Mouse (Mus musculus) A20 (cell line): ENCODE measurements around the gene Clcn1.
A peak's percentile ranks its signal among the peaks of the same experiment; 100 is the strongest.

Experiments used
- DNase-seq: peaks from one replicate; pipeline ENCODE4 v3.0.0-alpha.2; 2011; ENCODE audit warnings: low read depth, low spot score

Gene Clcn1

DNA sequence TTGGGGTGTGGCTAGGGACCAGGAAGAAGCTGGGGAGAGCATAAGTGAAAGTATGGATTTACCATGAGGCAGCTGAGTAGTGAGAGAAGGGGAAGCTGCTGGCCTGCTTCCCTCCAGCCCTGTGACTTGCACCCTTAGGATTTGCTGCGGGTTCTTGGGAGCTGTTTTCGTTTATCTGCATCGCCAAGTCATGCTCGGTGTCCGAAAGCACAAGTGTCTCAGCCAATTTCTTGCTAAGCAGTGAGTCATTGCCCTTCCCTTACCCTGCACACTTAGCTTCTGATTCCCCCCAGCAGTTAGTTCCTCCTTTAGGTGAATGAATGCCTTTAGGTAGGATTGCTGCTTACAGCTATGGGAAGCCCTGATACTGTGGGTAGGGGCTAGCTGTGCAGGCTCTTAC, 12.9 kb downstream of the Clcn1 start:
- no peak for DNase-seq

DNA sequence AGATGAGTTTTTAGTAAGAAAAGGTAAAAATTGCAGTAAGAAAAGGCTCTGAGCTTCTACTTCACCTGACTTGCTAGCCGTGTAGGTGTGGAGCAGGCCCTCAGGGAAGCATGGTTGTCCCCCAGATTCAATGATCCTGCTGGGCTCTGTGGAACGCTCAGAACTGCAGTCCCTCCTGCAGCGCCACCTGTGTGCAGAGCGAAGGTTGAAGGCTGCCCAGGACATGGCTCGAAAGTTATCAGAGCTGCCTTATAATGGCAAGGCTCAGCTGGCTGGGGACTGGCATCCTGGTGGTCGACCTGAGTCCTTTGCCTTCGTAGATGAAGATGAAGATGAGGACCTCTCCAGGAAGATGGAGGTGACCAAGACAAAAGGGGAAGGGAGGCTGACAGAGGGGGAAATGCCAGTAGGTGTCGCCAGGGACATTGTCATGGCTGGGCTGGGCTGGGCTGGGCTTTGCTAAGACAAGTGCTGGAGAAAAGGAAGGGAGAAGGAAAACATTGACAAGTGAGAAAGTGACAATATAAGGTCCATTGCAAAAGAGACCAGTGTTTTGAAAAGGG, 23.4 kb downstream of the Clcn1 start:
- no peak for DNase-seq

DNA sequence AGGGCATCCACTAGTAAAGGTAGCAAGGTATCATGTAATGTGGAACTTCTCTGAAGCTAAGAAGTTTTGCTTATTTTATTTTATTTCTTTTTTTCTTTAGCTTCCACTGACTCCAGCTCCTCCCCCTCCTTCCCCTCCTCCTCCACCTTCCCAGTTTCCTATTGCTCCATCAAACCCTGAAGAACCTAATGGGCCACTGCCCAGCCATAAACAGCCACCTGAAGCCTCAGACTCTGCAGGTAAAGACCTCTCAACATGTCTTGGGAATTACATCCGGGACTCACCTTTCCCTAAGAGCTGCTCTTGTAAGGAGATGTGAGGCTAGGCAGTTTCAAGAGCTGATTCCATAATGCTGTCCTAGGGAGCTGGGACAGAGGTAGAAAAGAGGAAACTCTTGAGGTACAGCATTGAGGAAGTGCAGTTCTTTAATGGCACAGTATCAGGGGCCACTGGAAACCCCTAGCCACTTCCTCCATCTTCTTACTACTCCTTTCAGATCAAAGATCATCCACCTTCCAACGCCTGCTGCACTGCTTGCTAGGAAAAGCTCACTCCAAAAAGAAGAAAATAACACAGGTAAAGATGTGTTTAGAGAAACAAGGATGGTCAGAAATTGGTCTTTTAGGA, 24.1 kb downstream of the Clcn1 start:
- DNase-seq: peak; percentile 12

DNA sequence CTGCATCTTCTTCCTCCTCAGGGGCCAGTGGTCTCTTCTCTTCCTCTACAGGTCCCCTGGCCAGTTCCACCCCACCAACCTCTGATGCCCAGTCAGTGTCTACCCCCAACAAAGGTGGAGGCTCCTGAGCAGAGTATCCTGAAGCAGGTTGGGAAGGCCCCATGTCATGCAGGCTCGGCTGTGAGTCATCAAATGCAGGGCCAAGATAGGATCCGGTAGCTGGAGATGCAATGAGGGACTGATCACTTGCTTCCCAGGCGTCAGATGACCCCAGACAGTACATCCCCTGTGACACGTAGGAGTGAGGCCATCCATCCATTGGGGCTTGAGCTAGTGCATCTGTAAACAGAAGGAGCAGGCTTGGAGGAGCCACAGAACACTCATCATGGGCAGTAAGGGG, 31.8 kb downstream of the Clcn1 start:
- no peak for DNase-seq

DNA sequence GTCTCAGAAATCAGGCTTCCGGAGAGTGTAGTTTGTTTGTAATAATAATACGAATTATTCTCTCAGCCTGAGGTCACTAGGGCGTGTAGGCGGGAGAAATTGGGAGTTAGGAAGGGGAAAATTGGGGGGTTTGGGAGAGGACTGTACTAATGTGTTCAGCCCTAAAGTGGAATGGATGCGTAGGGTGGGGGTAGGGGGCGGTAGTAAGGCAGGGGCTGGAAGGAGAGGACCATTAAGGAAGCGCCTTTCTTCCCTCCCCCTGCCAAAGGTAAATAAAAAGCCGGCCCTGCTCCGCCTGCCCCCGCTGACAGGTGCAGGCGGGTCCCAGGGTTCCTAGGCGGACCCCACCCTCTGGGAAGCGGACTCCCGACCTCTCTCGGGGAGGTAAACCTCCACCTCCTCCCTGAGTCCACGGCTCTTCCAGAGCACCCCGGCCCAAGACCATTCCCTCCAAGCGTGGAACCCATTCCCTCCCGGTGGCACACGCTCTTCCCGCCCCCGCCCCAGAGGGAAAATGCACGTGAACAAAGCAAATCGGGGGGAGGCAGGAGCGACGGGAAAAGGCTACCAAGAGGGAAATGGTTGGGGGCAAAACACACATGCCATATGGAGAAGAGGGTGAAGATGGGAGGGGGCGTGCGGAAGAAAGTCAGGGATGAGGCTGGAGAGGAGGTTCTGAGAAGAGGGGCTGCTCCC, 37.0 kb downstream of the Clcn1 start:
- DNase-seq: no peak

DNA sequence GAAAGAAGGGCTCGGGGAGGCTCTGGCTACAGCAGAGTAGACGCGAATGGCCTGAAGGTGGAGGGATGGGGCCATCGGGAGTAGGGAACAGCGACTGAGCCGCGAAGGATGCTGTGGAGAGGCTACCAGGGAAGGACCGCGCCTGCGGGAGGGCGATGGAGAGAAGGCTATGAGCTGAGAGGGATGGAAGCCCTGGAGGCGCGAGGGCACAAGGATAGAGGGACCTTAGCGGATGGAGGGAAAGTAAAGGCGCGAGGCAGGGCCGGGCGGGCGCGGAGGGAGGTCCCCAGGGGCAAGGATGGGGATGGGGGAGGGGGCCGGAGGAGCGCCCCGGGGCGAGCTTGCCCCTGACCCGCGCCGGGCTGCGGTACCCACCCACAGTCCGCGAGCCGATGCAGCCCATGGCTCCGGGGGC, 37.6 kb downstream of the Clcn1 start:
- no peak for DNase-seq

DNA sequence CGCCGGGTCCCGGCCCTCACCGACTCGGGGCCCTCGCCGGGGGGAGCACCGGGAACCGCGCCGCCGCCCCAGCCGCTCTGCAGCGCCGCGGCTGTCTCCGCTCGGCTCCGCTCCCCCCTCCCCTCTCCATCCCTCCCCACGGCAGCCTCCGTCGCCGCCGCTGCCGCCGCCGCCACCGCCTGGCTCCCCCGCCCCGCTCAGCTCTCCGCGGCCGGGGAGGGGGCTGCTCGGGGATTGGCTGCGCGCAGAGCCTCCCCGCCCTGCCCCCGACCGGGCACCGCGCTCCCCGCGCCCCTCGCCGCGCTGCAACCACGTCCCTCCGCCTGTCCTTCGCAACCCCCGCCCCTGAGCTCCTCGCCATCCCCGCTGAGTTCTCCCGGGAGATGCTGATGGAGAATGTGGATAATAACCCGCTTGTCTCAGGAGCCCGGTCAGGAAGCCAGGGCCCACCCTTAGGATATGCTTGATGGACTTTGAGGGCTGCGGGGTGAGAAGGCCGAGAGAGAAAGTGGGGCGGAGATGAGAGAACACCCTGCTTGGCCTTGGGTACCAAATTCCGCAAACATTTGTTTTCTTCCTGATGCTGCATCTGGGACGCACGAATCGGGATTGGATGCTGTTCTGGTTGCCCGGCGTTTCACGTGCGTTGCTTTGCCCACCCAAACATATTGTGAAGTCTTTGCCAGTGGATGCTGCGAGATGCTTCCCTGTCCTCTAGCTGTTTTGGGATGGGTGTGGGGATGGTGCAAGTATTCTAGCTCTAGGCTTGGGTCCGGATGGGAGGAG, 38.2 kb downstream of the Clcn1 start, which contains the start of gene Fam131b:
Fam131b (minus strand) TSS at position 162 of the 786 bp plus-strand sequence.
- DNase-seq: no peak

DNA sequence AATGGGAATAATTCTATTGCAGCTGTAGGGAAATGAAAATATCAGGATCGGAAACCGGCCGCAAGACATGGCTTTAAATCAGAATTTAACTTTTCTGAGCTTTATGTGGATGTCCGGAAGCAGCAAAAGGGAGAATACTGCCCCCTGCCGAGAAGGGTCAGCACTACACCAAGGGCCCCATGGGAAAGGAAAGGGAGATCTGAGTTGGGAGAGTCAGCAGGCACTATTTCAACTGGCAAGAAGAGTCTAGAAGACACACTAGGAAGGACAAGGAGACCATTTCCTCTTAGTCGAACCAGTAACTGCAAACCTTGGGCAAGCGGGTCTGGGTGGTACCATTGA, 38.8 kb downstream of the Clcn1 start:
- peak; percentile 76 for DNase-seq

DNA sequence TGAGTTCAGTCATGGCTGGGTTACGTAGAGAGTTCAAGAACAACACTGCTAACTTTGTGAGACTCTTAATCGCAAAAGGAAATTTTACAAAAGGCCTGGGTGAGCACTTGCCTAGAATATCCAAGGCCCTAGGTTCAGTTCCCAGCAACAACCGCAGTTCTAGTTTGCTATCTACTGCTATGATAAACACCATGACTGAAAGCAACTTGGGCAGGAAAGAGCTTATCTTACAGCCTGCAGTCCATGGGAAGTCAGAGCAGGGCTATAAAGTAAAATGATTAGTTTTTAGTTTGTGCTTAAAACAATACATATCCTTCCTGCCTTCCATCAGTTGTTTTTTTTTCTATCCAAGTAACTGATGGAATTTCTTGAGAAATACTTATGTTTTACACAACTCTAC, 40.0 kb downstream of the Clcn1 start:
- no peak for DNase-seq

DNA sequence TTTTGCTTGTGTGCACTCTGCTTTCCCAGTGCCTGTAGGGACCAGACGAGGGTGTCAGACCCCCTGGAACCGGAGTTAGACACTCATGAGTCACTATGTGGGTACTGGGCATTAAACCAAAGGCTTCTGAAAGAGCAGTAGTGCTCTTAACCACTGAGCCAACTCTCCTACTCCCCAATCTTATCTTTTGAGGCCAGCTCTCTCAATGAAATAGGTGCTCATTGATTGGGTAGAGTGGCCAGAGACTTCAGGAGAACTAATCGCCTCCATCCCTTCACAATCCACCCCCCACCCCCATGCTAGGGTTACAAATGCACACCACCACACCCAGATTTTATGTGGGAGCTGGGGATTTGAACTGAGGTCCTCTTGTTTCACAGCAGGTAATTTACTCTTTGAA, 42.3 kb downstream of the Clcn1 start:
- DNase-seq: no peak

DNA sequence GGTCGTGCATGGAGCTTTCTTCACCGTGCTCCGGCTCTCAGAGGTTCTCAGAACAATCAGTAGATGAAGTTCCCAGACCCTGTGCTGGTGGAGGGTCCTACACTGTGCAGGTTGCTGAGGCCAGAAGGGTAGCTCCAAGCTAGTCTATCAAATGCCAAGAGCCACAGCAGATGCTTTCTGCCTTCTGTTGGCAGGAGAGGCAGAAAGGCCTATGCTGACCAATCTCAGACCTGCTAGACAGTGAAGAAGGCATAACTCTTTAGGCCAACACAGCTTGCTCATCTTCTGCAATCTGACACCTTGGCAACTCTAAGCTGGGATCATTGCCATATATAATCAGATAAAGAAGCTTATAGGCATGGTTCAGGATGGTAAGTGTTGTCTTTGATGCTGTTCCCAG, 43.7 kb downstream of the Clcn1 start:
- DNase-seq: no peak

DNA sequence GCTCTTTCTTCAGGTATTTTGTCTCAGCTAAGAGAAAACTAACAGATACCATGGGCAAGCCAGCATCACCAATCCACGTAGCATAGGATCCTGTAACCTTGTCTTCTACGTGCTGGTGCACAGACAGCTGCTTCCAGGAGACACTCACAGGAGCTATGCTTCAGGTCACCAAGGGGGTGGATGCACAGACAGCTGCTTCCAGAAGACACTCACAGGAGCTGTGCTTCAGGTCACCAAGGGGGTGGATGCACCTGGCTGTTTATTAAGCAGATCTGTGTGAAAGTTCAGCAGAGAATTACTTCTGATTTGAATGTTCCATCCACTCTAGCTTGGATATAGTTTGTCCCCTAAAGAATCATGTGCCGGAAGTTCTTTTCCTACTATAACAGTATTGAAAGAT, 44.5 kb downstream of the Clcn1 start:
- DNase-seq: no peak

DNA sequence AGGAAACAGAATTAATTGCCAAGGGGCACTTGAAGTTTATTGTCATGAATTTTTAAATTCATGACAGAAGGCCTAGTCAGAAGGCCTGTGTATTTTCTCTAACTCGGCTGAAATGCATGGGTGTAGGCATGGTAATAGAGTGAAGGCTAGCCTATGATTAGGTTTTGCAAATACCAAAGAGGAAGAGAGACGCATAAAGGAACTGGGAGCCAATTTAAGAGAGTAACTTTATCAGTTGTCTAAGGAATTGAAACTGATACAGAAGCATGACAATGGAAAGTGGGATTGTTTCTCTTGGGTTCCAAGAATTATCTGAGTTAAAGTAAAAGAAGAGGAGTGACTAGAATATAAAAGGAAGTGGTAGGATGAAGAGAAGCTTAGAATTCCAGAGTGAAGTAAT, 52.7 kb downstream of the Clcn1 start:
- DNase-seq: no peak

DNA sequence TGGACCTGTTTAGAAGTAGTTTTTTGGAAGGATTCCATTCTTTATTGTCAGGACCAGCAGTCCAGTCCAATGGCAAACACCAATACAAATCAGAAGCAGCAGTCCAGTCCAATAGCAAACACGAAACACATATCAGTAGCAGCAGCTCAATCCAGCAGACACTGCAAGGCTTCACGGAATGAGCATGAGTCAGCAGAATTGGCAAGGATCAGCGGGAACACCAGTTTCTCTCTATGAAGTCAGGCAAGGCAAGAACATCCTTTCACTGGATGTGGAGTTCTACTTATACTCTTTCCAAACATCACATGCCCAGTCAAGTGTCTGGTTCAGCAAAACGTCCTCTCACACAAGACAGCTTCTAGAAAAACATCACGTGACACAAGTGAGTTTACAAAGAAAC, 53.5 kb downstream of the Clcn1 start:
- DNase-seq: no peak

DNA sequence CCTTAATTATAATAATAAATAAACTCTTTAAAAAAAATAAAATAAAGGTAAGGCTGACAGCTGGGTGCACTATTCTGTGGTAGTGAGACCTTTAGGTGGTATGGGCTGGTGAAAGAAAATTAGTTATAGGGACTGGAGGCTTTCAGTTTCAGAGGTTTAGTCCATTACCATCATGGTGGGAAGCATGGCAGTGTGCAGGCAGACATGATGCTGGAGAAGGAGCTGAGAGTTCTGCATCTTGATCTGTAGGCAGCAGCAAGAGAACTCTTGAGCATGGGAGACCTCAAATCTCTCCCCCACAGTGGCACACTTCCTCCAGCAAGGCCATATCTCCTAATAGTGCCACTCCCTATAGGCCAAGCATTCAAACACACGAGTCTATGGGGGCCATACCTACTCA, 55.7 kb downstream of the Clcn1 start:
- DNase-seq: no peak

DNA sequence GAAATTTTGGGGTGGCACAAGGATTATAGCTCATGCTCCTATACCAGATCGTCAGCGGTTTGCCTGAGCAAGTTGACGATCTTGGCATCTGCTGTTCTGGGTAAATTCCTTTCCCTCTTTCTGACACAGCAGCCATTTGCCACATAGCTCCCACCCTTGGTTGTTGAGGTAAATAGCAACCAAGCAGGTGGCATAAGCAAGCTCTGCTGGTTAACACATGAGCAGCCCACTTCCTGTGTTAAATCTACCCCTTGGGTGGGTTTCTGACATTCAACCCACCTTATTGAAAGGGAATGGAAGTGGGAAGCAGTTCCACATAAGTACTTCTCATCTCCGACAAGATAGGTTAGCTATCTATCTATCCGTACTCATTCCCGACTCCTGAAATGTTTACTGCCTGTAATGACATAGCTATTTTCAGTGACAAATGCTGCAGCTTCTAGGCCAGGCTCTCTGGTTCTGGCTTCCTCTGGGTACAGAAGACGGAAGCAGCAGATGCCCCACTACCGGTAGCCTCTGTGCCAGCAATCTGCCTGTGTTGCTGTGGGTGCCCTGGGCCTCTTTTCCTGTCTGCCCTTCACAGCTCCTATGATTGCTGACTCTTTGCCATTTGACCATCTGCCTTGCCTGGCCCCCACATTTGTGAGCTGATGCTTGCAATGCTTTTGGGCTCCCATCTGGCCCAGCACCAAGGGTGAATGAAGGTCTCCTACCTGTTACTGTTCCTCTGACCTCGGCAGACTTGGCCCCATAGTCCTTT, 57.1 kb downstream of the Clcn1 start:
- DNase-seq: no peak

DNA sequence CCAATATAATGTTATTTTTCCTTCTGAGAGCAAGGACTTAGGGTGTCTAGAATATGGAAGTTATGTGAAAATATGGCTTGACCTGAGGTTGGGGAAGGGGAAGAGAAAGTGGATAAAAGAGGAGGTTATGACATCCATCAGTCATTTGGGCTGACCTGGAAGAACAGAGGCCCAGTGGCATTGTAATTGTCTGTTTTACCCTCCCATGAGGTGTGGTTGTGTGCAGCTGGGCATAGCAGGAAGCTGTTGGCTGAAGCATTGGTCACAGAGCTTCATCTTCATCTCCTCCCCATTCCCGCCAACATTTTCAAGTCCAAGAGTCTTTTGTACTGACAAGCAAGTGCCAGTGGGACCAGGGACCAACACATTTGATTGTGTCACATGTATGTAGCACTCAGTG, 57.8 kb downstream of the Clcn1 start:
- DNase-seq: peak; percentile 38

DNA sequence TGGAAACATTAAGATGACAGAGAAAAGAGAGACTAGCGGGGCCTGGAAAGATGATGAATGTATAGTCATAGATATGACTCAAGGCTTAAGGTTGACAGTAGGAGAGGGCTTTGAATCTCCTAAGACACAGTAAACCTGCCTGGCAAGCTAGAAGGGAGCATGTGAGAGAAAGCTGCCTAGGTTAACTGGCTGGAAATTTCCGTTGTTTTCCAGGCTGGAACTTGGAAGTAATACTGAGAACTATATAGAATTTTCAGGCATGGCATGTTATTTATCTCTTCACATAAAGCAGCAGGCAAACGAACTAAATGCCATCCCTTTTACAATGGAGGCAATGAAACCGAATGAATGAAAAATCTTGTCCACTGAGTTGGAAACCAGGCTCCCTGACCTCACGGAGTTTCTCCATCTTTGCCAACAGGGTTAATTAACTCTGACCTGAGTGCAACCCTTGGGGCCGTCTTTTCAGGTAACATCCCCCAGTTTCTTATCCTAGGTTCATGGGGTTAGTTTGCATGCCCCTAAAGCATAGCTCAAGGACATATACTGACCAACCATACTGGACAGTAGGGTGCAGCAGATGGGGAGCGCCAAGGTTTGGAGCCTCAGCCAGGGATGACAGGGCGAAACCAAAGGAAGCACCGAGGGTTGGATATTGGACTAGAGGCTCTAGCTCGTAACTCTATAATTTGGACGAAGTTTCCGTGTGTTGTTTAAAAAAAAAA, 62.0 kb downstream of the Clcn1 start:
- no peak for DNase-seq

DNA sequence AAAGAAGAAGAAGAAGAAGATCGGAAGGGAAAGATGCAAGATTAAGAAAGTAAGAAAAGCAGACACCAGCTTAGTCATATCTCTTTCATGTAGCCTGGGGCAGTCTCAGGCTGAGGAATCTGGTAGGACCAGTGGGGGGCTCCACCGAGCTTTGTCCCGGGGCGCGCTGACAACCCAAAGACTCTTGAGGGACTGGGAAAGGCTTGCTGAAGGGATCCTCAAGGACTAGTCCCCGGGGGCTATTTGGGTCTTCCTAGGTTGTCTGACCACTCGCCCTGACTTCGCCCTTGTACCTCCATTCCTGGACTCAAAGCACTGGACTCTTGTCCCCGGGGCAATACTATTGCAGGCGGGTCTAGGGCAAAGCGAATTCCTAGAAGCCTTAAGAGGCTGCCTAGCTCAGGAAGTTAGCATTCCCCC, 62.5 kb downstream of the Clcn1 start:
- DNase-seq: peak; percentile 77

DNA sequence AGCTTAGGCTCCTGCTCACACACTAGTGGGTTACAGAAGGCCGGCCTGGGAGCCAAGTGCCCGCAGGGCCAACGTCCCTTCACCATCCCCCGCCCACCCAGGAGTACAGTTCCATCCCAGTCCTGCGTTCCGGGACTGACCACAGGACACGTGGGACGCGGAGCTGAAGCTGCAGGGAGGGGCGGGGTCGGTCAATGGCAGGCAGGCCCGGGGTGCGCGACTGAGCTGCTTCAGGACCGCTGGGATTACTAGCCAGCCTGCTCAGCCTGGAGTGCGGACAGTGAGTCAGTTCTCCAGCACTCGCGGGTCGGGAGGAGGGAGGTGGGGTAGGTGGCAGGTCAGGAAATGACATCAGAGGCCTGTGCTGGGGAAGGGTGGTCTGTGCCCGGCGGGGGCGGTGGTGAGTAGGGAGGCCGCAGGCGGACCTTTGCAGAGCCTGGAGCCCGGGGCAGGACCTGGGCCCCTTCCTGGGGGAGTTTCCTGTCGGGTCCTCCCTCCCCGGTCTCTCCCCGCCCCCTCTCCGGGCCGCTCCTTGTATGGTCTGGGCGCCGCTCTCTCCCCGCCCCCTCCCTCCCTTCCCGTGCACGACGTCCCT, 63.0 kb downstream of the Clcn1 start, which contains the start of gene Zyx:
Zyx (plus strand) TSS at position 205 of the 595 bp plus-strand sequence.
- peak; percentile 81 for DNase-seq
